ENCODE assay signal across 25 mouse cellular contexts in genomic region chr17:32434324-32434723, GRCm38 (mm10). TPM values are rescaled to one million over a fixed set of nuclear protein-coding genes. Genes with fewer than 3 reads are reported as not detected.
DNase-seq lines count a peak whose midpoint lies in the region; TF ChIP-seq lines count a peak whose summit lies in the region.
"Had no signal": no experiment of that assay in that cellular context is flagged by ENCODE, and none has a peak within 500 bp of the region (broad histone marks: within the 10 kb centered on the region; RNA-seq: fewer than 3 reads in every experiment).

No protein-coding gene starts in this region.

- WGBS in heart, adult 2 months = 44% methylated on average over 4 of the region's 4 CpGs
- WGBS in lung, adult 2 months = 40% methylated on average over 4 of the region's 4 CpGs

- no peak for TF ChIP-seq CTCF in heart, adult 2 months (IDR thresholded peaks at IDR 0.05)
- no peak for TF ChIP-seq CTCF in lung, adult 2 months (IDR thresholded peaks at IDR 0.05; ENCODE audit: insufficient read depth, low read length)

- no peaks in the 10 kb centered on the region for H3K4me1 ChIP-seq in heart, adult 2 months (ENCODE audit: control insufficient read depth, insufficient read depth, low read length)
- no peaks in the 10 kb centered on the region for H3K4me1 ChIP-seq in lung, adult 2 months (ENCODE audit: control insufficient read depth, insufficient read depth, low read length)
- H3K4me1 ChIP-seq: embryonic facial prominence, embryonic 15.5 days; forebrain, embryonic 10.5 days; forebrain, embryonic 15.5 days; heart, embryonic 13.5 days; hindbrain, embryonic 12.5 days had no signal

- no peak overlapping the region for H3K27ac ChIP-seq in heart, adult 2 months
- H3K27ac ChIP-seq: embryonic facial prominence, embryonic 15.5 days; forebrain, embryonic 10.5 days; forebrain, embryonic 15.5 days; heart, embryonic 13.5 days; hindbrain, embryonic 12.5 days had no signal

- H3K27me3 ChIP-seq in heart, adult 2 months (ENCODE audit: control insufficient read depth, insufficient read depth, low read length) = no peaks in the 10 kb centered on the region
- H3K27me3 ChIP-seq: embryonic facial prominence, embryonic 15.5 days; forebrain, embryonic 15.5 days; hindbrain, embryonic 12.5 days had no signal

- H3K9ac ChIP-seq in heart, adult 2 months (ENCODE audit: low read depth, low read length) = no peak overlapping the region
- H3K9ac ChIP-seq: embryonic facial prominence, embryonic 15.5 days; forebrain, embryonic 15.5 days; heart, embryonic 13.5 days; hindbrain, embryonic 12.5 days had no signal

- TF ChIP-seq EP300 in heart, adult 2 months (IDR thresholded peaks at IDR 0.05; ENCODE audit: insufficient read depth, low read depth, low read length) = no peak

- intact Hi-C loops in heart, adult 2 months (cut with DNase I) = no loop called here
- intact Hi-C loops in heart, postnatal 25 days (cut with DNase I) = loop anchor here (5.0 kb wide), 1 partner anchor 87 kb away; no protein-coding TSS in a partner anchor
- intact Hi-C loops in heart, postnatal 36 days (cut with DNase I) = no loop called here

- peak; percentile 43 to 65 for DNase-seq in heart, adult 2 months
- DNase-seq in heart, postnatal 25 days (ENCODE audit: low spot score) = no peak
- DNase-seq in lung, adult 2 months = peak; percentile 17
- no peak for DNase-seq in lung, postnatal 4 days
- peak; percentile 33 to 53 for DNase-seq in heart, adult 9 months (ENCODE audit: low spot score in 2 of 2)
- DNase-seq in heart, postnatal 36 days = peak; percentile 47 to 53
- DNase-seq in cerebellum, postnatal 25 days = no peak
- DNase-seq in adrenal gland, postnatal 4 days (ENCODE audit: low spot score in 2 of 2) = no peak
- DNase-seq: adrenal gland, adult 2 months; adrenal gland, postnatal 25 days; cerebellum, adult 2 months; cerebellum, postnatal 10 days; embryo, embryonic 11 days; gastrocnemius, postnatal 36 days had no signal

- no peak overlapping the region for H3K4me3 ChIP-seq in heart, adult 2 months
- no peak overlapping the region for H3K4me3 ChIP-seq in lung, adult 2 months (replicated peaks; ENCODE audit: extremely low read depth, low read depth, low read length)
- H3K4me3 ChIP-seq: embryonic facial prominence, embryonic 15.5 days; erythroblast, embryonic 14.5 days; forebrain, embryonic 10.5 days; forebrain, embryonic 15.5 days; heart, embryonic 13.5 days; hindbrain, embryonic 12.5 days had no signal

- TF ChIP-seq POLR2A in heart, adult 2 months (IDR thresholded peaks at IDR 0.05; ENCODE audit: insufficient read depth, low read depth, low read length) = no peak
- no peak for TF ChIP-seq POLR2A in lung, adult 2 months (IDR thresholded peaks at IDR 0.05; ENCODE audit: borderline replicate concordance, extremely low read depth, low read depth, low read length)

- H3K36me3 ChIP-seq in heart, adult 2 months (ENCODE audit: control insufficient read depth, insufficient read depth, low read length) = no peaks in the 10 kb centered on the region
- H3K36me3 ChIP-seq: embryonic facial prominence, embryonic 15.5 days; forebrain, embryonic 10.5 days; forebrain, embryonic 15.5 days; heart, embryonic 13.5 days; hindbrain, embryonic 12.5 days had no signal

- H3K79me2 ChIP-seq in heart, adult 2 months (replicated peaks; ENCODE audit: control insufficient read depth, insufficient read depth, low read length) = no peaks in the 10 kb centered on the region

RNA-seq across cellular contexts. Expression of gene Pglyrp2, which starts 10.4 kb away (rescaled TPM):
- under 1 TPM in 1 of 2 experiments, not detected in 1; 0.09 TPM for total RNA-seq in heart, adult 2 months (2021)
- 0.35 and 0.86 TPM in 2 replicates for polyA plus RNA-seq in heart, adult 2 months (2012; rRNA removed)
- total RNA-seq in heart, postnatal 25 days (2021) = under 1 TPM; 0.16 to 0.20 TPM
- polyA plus RNA-seq in lung, adult 2 months (2012; rRNA removed) = 3.6 and 3.9 TPM in 2 replicates
- total RNA-seq in heart, postnatal 36 days (2021) = not detected
- 10 to 100 TPM in 1 of 2 experiments, under 1 TPM in 1; 0.31 to 10.5 TPM for total RNA-seq in adrenal gland, postnatal 4 days (2021)
- total RNA-seq: ES-E14; gastrocnemius, adult 8-10 months had no signal
- polyA plus RNA-seq: cerebellum, adult 2 months; embryonic facial prominence, embryonic 11.5 days; forebrain, embryonic 15.5 days; heart, postnatal 0 days; hindbrain, embryonic 16.5 days had no signal

RNA-seq across cellular contexts. Expression of gene Cyp4f39, which starts 18.2 kb away (rescaled TPM):
- total RNA-seq in heart, adult 2 months (2021) = not detected
- 0.21 TPM in 1 of 2 replicates, not detected in the other for polyA plus RNA-seq in heart, adult 2 months (2012; rRNA removed)
- total RNA-seq in heart, postnatal 25 days (2021) = under 1 TPM in 1 of 2 experiments, not detected in 1; 0.18 TPM
- 4.0 and 18.7 TPM in 2 replicates for polyA plus RNA-seq in lung, adult 2 months (2012; rRNA removed)
- not detected for total RNA-seq in heart, postnatal 36 days (2021)
- total RNA-seq in adrenal gland, postnatal 4 days (2021) = under 1 TPM in 1 of 2 experiments, not detected in 1; 0.67 TPM
- total RNA-seq: adrenal gland, adult 2 months; adrenal gland, postnatal 25 days had no signal
- polyA plus RNA-seq: adrenal gland, adult 2 months had no signal

RNA-seq across cellular contexts. Expression of gene Rasal3, which starts 30.9 kb away (rescaled TPM):
- under 1 TPM; 0.70 to 0.98 TPM for total RNA-seq in heart, adult 2 months (2021)
- 1.1 and 4.2 TPM in 2 replicates for polyA plus RNA-seq in heart, adult 2 months (2012; rRNA removed)
- total RNA-seq in heart, postnatal 25 days (2021) = 1 to 10 TPM in 1 of 2 experiments, under 1 TPM in 1; 0.91 to 1.3 TPM
- polyA plus RNA-seq in lung, adult 2 months (2012; rRNA removed) = 13.3 and 17.4 TPM in 2 replicates
- total RNA-seq in heart, postnatal 36 days (2021) = under 1 TPM; 0.60 to 0.97 TPM
- total RNA-seq in adrenal gland, postnatal 4 days (2021) = 1 to 10 TPM in 1 of 2 experiments, under 1 TPM in 1; 0.96 to 1.5 TPM
- total RNA-seq: gastrocnemius, adult 8-10 months had no signal

RNA-seq across cellular contexts. Expression of gene Wiz, which starts 45.1 kb away (rescaled TPM):
- 10 to 100 TPM; 16.0 to 16.6 TPM for total RNA-seq in heart, adult 2 months (2021)
- polyA plus RNA-seq in heart, adult 2 months (2012; rRNA removed) = 17.2 and 17.4 TPM in 2 replicates
- total RNA-seq in heart, postnatal 25 days (2021) = 10 to 100 TPM; 18.1 to 20.2 TPM
- 40.0 and 42.0 TPM in 2 replicates for polyA plus RNA-seq in lung, adult 2 months (2012; rRNA removed)
- 10 to 100 TPM; 18.9 to 19.1 TPM for total RNA-seq in heart, postnatal 36 days (2021)
- total RNA-seq in adrenal gland, postnatal 4 days (2021) = 10 to 100 TPM; 66.5 to 71.9 TPM

Comparison
In these comparisons a context has a peak if more than half of its experiments do, and no peak if none do; other contexts are left out.
1. DNase-seq: peak in heart, adult 2 months (2 of 2), lung, adult 2 months (single experiment), heart, adult 9 months (2 of 2) and heart, postnatal 36 days (2 of 2); none in heart, postnatal 25 days (single experiment), lung, postnatal 4 days (0 of 2), cerebellum, postnatal 25 days (0 of 2) and adrenal gland, postnatal 4 days (0 of 2).